Mouse (Mus musculus): ENCODE results near the gene Fbxo7. TPM values are rescaled to one million over a fixed set of nuclear protein-coding genes. Genes with fewer than 3 reads are reported as not detected.
"Not testable (repeated sequence)": the region's sequence is repeated elsewhere in the genome, so short reads cannot be mapped to it uniquely, and the experiment has no call there.

The Fbxo7 gene
- 17.5 and 18.8 TPM in 2 replicates for total RNA-seq (2015)
- 11.1 and 12.0 TPM in 2 replicates for total RNA-seq (2017)

DNA sequence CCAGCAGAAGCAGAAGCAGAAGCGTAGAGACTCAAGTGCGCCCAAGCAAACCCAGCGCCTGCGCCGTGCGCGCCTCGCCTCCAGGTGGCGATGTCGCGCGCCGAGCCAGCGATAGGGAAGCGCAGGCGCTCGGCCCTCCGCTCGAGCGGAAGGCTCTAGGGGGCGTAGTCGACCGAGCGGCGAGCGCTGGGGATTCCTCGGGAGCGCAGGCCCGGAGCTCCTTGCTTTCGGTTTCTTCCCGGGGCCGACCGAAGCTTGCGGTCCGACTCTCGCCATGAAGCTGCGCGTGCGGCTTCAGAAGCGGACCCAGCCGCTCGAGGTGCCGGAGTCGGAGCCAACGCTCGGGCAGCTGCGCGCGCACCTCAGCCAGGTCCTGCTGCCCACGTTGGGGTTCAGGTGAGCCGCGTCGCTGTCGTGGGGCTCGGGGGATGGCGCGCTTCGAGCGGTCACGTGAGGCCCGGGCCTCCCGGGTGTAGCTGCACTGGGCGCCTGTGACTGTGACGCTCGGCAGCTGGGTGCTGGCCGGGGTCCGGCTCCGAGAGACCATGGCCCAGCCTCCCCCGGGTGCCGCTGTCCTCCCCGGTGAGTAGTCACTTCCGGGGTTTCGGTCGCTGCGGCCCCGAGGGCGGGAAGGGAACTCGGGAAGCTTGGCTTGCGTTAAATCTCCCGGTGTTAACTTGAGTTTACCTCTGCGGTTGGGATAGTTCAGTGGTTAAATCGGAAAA is at the start of gene Fbxo7:
Gene Fbxo7 (plus strand): TSS at position 224 of the 725 bp plus-strand sequence.
- peak; percentile 96 for ATAC-seq (ENCODE audit: poor library complexity, severe bottlenecking)

GRCm38 (mm10) chr10:85972915-85973314 is 48.9 kb upstream of the Fbxo7 start:
- ATAC-seq (ENCODE audit: poor library complexity, severe bottlenecking), result no peak

- 0 out of 2 replicates have a peak, but pooled peaks have one; percentile 30 for ATAC-seq (ENCODE audit: poor library complexity, severe bottlenecking)
These were observed 32.2 kb upstream of the Fbxo7 start for GRCm38 (mm10) chr10:85989412-85990115.

DNA sequence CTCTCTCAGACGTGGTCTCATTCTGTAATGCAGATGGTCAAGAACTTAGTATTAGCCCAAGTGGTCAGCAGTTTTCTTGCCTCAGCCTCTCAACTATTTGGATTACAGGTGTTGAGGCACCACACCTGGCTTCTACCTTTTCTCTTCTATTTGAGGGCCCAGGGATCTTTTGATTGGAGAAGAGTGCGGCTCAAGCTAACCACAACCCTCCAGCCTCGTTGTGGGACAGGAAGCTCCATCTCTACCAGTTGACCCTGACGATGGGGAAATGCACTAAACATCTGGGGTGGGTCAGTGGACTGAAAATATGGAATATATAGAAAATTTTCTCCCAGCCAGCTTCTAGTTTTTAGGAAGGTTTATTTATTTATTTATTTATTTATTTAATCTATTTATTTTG is 29.4 kb upstream of the Fbxo7 start:
- ATAC-seq (ENCODE audit: poor library complexity, severe bottlenecking), result no peak

GRCm38 (mm10) chr10:85993836-85994235 is 27.9 kb upstream of the Fbxo7 start:
- ATAC-seq (ENCODE audit: poor library complexity, severe bottlenecking), result no peak

- ATAC-seq (ENCODE audit: poor library complexity, severe bottlenecking), result no peak
These were observed 27.1 kb upstream of the Fbxo7 start for GRCm38 (mm10) chr10:85994543-85995104.

- ATAC-seq (ENCODE audit: poor library complexity, severe bottlenecking), result peak; percentile 57; the same call in 1 of the 2 replicates
These were observed 21.3 kb upstream of the Fbxo7 start for GRCm38 (mm10) chr10:86000447-86000846.

DNA sequence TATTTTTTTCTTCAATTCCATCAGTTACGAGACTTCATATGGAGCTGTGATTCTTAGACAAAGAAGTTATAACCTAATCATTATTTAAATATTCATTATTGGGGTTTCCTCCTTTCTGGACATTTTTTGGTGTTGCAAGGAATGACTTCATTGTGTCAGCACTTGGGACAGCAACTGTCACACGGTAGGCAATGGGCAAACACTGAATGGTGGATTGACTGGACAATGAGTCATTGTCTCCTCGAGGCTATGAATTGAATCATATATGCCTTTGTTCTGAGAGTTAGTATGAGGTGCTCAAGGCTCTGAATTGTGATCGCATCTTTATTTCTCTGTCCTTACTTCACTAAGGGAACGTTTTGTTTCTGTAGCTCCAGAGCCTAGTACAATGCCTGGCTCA is 15.3 kb upstream of the Fbxo7 start:
- ATAC-seq (ENCODE audit: poor library complexity, severe bottlenecking), result no peak

- no peak for ATAC-seq (ENCODE audit: poor library complexity, severe bottlenecking)
These were observed 12.1 kb upstream of the Fbxo7 start for GRCm38 (mm10) chr10:86009688-86010087.

DNA sequence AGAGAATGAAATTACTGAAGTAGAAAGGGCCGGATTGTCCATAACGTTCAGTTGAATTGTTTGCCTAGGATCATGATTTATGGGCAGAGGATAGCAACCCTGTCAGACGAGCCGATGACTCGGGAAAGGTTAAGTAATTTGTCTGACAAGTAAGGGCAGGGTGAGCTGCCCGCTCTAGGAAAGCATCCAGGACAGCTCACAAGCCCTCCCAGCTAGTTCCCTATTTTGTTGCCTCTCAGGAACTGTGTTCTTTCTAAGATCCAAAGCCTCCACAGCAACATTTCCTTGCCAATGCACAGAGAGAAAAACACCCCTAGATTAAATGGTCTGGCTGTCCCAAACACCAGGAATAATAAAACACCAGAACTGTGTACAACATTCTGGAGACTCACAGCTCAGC is 11.1 kb upstream of the Fbxo7 start:
- peak; percentile 43; the same call in 1 of the 2 replicates for ATAC-seq (ENCODE audit: poor library complexity, severe bottlenecking)

DNA sequence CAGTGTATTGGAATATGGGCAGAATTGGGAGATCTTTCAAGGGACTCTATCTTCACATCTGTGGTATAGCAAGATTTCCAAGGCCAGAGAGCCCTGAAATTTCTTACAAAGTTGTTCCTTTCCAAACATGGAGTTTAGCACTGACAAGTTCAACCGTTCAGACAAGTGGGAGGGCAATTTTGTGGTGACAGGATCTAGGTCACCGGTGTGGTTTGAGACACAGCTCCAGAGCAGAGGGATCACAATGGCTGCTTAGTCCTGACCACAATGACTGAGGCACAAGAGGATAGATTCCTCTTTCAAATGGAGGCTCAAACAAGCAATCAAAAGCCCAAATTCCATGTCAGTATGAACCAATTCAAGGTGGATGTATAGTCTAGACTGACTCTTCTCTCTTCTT is 10.6 kb upstream of the Fbxo7 start:
- ATAC-seq (ENCODE audit: poor library complexity, severe bottlenecking), result no peak

DNA sequence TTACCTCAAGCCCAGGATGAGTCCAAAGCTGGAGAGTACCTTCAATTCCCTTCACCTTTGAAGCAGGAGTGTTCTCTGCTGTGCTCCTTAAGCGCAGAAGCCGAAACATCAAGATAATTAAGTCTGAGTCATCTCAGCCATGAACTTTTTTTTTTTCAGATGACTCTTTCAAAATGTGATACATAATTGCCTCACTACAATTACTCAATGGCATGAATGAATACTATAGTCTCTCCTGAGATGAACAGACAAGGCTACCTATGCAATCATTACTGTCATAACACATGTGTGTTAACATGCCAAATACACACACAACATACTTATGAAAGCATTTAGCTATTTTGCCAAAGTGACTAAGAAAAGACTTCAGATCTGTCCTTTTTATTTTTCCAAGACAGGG is 10.0 kb upstream of the Fbxo7 start, which contains the start of gene Bpifc:
Gene Bpifc (minus strand): TSS at position 115 of the 400 bp plus-strand sequence.
- no peak for ATAC-seq (ENCODE audit: poor library complexity, severe bottlenecking)

DNA sequence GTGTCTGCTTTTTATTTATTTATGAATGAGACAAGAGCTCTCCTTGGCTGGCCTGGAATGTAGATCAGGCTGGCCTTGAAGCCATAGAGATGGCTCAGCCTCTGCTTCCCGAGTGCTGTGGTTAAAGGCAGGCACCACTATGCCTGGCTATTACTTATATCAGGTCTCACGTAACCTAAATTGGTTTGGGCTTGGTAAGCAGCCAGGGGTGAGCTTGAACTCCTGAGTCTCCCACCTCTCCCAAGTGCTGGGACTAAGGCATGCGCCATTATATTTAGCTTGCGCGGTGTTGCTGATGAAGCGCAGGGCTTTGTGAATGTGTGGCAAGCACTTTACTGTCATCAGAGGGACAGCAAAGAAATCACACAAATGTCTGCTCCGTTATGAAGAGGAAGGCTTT is 4.0 kb upstream of the Fbxo7 start:
- no peak for ATAC-seq (ENCODE audit: poor library complexity, severe bottlenecking)

DNA sequence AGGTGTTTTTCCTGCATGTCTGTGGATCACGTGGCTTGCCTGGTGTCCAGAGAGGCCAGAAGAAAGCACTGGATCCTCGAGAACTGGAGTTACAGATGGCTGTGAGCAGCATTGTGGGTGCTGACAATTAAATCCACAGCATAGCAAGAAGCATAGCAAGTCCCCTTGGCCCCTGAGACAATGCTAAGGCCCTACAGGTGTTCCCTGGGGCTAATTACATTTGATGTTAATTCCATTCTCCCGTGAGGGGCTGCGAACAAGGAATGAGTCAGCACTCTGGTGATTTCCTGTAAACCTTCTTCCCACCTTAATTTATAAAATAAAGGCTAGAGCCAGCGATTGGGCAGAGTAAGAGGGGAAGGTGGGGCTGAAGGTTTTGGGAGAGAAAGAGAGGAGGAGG is 3.0 kb upstream of the Fbxo7 start:
- ATAC-seq (ENCODE audit: poor library complexity, severe bottlenecking), result no peak

DNA sequence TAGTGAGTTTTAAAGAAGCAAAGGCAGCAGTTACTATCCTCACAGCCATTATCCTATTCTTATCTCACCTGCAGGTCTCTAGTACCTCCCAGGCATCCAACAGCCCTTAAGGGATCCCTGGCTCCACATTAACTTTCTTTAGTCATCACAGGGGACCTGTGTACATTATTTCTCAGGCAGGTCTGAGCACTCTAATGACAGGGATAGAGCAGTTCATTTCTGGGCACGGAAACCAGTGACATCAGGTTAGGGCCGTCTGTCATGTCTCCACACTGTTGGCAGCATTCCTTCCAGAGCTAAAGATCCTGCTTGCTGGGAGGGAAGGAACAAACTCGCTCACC is 394 bp upstream of the Fbxo7 start:
- no peak; the same call in 1 of the 2 replicates for ATAC-seq (ENCODE audit: poor library complexity, severe bottlenecking)

GRCm38 (mm10) chr10:86022474-86022816 is 673 bp downstream of the Fbxo7 start:
- peak; percentile 25 for ATAC-seq (ENCODE audit: poor library complexity, severe bottlenecking)

DNA sequence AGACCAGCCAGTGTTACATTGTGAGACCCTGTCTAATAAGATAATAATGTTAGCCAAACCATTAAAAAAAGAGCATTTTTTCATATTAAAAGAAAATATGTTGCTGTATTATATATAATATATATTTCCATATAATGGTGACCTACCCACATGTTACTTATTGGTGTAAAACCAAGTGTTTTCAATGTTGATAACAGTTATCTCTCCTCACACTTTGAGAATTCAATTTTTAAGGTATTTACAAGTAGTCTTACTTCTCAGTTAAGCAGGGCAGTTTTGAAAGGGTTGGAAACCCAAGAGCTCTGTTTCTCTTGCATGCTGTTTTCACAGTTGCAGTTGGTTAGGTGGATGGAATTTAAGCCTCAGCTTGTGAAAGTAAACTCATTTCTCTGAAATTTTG is 1.4 kb downstream of the Fbxo7 start:
- ATAC-seq (ENCODE audit: poor library complexity, severe bottlenecking), result no peak

DNA sequence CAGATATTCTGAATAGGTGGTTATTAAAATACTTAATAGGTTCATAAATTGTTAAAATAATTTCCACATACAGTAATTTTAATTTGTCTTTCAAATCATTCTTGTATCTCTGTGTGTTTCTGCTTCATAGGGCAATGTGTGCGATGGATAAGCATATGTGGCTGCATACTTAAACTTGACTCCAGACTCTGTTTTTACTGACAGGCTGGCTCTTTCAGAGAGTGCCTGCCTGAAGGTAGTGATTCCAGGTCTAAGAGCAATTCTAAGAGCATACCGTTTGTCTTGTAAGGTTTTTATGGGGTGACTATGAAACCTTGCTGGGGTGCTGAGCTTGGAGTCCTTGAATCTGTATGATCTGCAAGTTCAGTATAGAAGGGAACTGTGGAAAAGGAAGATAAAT is 4.1 kb downstream of the Fbxo7 start:
- no peak for ATAC-seq (ENCODE audit: poor library complexity, severe bottlenecking)

DNA sequence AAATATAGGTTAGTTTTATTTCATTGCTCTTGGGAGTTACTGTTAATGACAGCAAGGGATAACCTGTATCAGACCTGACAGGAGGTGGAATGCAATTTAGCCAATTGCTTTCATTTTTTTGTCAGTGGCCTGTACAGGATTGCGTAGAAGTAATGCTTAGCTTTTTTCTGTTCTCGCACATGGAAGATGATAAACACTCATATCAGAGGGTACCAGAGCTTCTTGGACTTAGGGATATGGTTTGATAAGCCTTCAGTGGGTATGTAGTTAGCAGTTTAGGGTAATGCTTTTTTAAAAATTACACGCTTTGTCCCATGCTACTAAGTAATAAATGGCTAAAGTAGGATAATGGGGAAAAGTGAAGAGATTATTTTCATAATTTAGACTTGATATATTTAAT is 4.6 kb downstream of the Fbxo7 start:
- no peak for ATAC-seq (ENCODE audit: poor library complexity, severe bottlenecking)

GRCm38 (mm10) chr10:86026807-86027206 is 5.0 kb downstream of the Fbxo7 start:
- ATAC-seq (ENCODE audit: poor library complexity, severe bottlenecking), result not testable (repeated sequence)

- ATAC-seq (ENCODE audit: poor library complexity, severe bottlenecking), result peak; percentile 43; the same call in 1 of the 2 replicates
These were observed 9.0 kb downstream of the Fbxo7 start for GRCm38 (mm10) chr10:86030743-86031142.

- no peak for ATAC-seq (ENCODE audit: poor library complexity, severe bottlenecking)
These were observed 10.7 kb downstream of the Fbxo7 start for GRCm38 (mm10) chr10:86032517-86032916.

Data from megakaryocyte, adult 5-6 weeks (primary cell).